Mouse (Mus musculus) intestine, embryonic 14.5 days (tissue): Measurements from ENCODE around the gene Osbpl3. TPM values are rescaled to one million over a fixed set of nuclear protein-coding genes. Genes with fewer than 3 reads are reported as not detected.

Experiments
- ATAC-seq: fragments of 200-750 bp; cut with Nextera tagmentation; replicated peaks from 2 replicates; pipeline ENCODE4 v1.8.0; 2017; ENCODE audit warnings: low read depth, moderate number of reproducible peaks, moderate TSS enrichment, moderate library complexity; ENCODE audit not compliant: low FRiP score, low TSS enrichment
- DNase-seq: peaks from one replicate; pipeline ENCODE4 v3.0.0-alpha.2; 2018; ENCODE audit warnings: low spot score
- H3K27ac ChIP-seq: fragments of 300-500 bp; sonication (generic); 2 replicates; pipeline ENCODE4 v1.5.1; 2014; ENCODE audit warnings: low read depth, mild to moderate bottlenecking, control low read depth
- H3K27me3 ChIP-seq: fragments of 300-500 bp; sonication (generic); replicated peaks from 2 replicates; pipeline ENCODE4 v1.6.1; 2014; ENCODE audit warnings: low read length, control low read depth; ENCODE audit not compliant: control insufficient read depth, insufficient read depth
- H3K36me3 ChIP-seq: fragments of 300-500 bp; sonication (generic); 2 replicates; pipeline ENCODE4 v1.6.1; 2014; ENCODE audit warnings: low read length, control low read depth; ENCODE audit not compliant: control insufficient read depth, insufficient read depth
- H3K4me1 ChIP-seq: fragments of 300-500 bp; sonication (generic); replicated peaks from 2 replicates; pipeline ENCODE4 v1.6.1; 2014; ENCODE audit warnings: low read length, control low read depth, mixed read lengths; ENCODE audit not compliant: control insufficient read depth, insufficient read depth
- H3K4me2 ChIP-seq: fragments of 300-500 bp; sonication (generic); 2 replicates; pipeline ENCODE4 v1.6.1; 2014; ENCODE audit warnings: low read length
- H3K4me3 ChIP-seq: fragments of 300-500 bp; sonication (generic); 2 replicates; pipeline ENCODE4 v1.5.1; 2014; ENCODE audit warnings: low read depth, low read length, control low read depth, mixed read lengths
- H3K9ac ChIP-seq: fragments of 300-500 bp; sonication (generic); 2 replicates; pipeline ENCODE4 v1.6.1; 2014; ENCODE audit warnings: mild to moderate bottlenecking, low read length
- H3K9me3 ChIP-seq: fragments of 300-500 bp; sonication (generic); 2 replicates; pipeline ENCODE4 v1.6.1; 2016; ENCODE audit warnings: low read length, control low read depth; ENCODE audit not compliant: control insufficient read depth
- WGBS: fragments of 180-500 bp; shearing (Covaris S2); extraction: QIAGEN DNeasy Blood & Tissue Kit; methylation state at CpG from one replicate; pipeline ENCODE4 v1.1.7; 2014; 5-methylcytosine and 5-hydroxymethylcytosine counted together
- polyA plus RNA-seq: library from polyadenylated mRNA; unstranded; fragments of >200 nt; fragmentation: Nextera tagmentation; extraction: Ambion mirVana; gene quantifications from 2 replicates; pipeline ENCODE4 v1.2.1, GENCODE M21; 2014

Osbpl3 gene
- polyA plus RNA-seq, 1 experiment from 2014 or later, result 10.1 TPM

GRCm38 (mm10) chr6:50286881-50287280 lies 169.1 kb downstream of the Osbpl3 start:
- Histone ChIP-seq H3K4me1 (no peaks in the 10 kb centered on the region), H3K4me2 (no peak overlapping the region), H3K4me3 (no peak overlapping the region), H3K27ac (no peak overlapping the region), H3K36me3 (no peaks in the 10 kb centered on the region), H3K9ac (no peak overlapping the region), H3K9me3 (no peaks in the 10 kb centered on the region), H3K27me3 (no peaks in the 10 kb centered on the region)
- no peak for DNase-seq
- WGBS, result 93% methylated on average over 3 of the region's 3 CpGs
- ATAC-seq, result no peak

DNA sequence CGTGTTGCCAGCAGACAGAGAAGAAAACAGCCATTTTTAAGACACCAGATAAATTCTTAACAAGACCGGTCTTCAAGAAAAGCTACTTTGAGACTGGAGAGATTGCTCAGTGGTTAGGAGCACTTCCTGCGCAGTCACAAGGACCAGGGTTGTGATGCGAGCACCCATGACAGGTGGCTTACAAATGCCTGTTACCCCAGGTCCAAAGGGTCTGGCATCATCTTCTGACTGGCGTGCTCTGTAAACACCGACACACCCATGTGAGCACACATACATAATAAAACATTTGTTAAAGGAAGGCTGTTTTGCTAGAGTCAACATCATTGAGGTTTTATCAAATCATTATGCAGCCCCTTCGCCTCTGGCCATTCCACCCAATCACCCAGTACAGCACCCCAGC lies 176.4 kb downstream of the Osbpl3 start:
- Histone ChIP-seq H3K9me3 (no peaks in the 10 kb centered on the region), H3K9ac (no peak overlapping the region), H3K4me3 (no peak overlapping the region), H3K4me1 (no peaks in the 10 kb centered on the region), H3K36me3 (no peaks in the 10 kb centered on the region), H3K27me3 (no peaks in the 10 kb centered on the region), H3K27ac (no peak overlapping the region), H3K4me2 (no peak overlapping the region)
- 81% methylated on average over 7 of the region's 7 CpGs for WGBS
- ATAC-seq, result no peak
- no peak for DNase-seq

DNA sequence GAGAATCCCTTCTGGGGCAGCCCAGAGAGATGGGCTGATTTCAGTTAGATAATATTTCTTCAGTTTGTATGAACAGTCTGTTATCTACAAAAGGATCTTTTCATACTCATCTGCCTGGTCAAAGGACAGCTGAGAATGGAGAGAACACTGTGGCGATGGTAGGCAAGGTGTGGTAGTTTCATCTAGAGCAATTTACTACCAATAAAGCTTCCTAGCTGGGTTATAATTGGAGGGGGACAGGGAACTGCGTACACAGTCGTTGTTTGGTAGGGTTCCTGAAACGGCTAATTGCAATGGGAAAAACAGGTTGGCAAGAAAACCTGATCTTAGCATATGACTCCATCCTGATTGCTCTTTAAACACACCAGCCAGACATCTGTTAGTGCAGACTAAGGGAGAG lies 182.1 kb downstream of the Osbpl3 start:
- 74% methylated on average over 4 of the region's 4 CpGs for WGBS
- H3K27me3 ChIP-seq, result no peaks in the 10 kb centered on the region
- ATAC-seq (no peak), DNase-seq (no peak)
- H3K4me3 ChIP-seq, result no peak overlapping the region
- H3K4me1 ChIP-seq, result no peaks in the 10 kb centered on the region
- no peak overlapping the region for H3K27ac ChIP-seq
- peaks cover 5% of the 10 kb centered on the region; the same call in 1 of the 2 replicates for H3K9me3 ChIP-seq
- H3K9ac ChIP-seq, result no peak overlapping the region
- H3K36me3 ChIP-seq, result no peaks in the 10 kb centered on the region
- no peak overlapping the region for H3K4me2 ChIP-seq

- no peak for DNase-seq
- Histone ChIP-seq H3K4me3 (no peak overlapping the region), H3K27me3 (no peaks in the 10 kb centered on the region), H3K36me3 (no peaks in the 10 kb centered on the region), H3K27ac (no peak overlapping the region), H3K4me2 (no peak overlapping the region), H3K9me3 (peaks cover 5% of the 10 kb centered on the region; the same call in 1 of the 2 replicates), H3K9ac (no peak overlapping the region), H3K4me1 (no peaks in the 10 kb centered on the region)
- WGBS, result 84% methylated on average over 1 of the region's 1 CpGs
- no peak for ATAC-seq
Observed at GRCm38 (mm10) chr6:50273416-50273815, 182.6 kb downstream of the Osbpl3 start.

GRCm38 (mm10) chr6:50263670-50264069 lies 192.3 kb downstream of the Osbpl3 start, which contains the start of gene Gsdme:
Gene Gsdme (minus strand): TSS chr6:50263862.
- Histone ChIP-seq H3K9ac (no peak within 1 kb of the TSS), H3K4me2 (no peak within 1 kb of the TSS), H3K4me1 (0 out of 2 replicates have a peak, but pooled peaks cover 5% of the 10 kb centered on the region), H3K36me3 (no peaks in the 10 kb centered on the region), H3K4me3 (no peak within 1 kb of the TSS), H3K27me3 (no peaks in the 10 kb centered on the region), H3K9me3 (no peaks in the 10 kb centered on the region), H3K27ac (no peak within 1 kb of the TSS)
- ATAC-seq (no peak), DNase-seq (no peak)
- WGBS, result 72% methylated on average over 6 of the region's 6 CpGs

DNA sequence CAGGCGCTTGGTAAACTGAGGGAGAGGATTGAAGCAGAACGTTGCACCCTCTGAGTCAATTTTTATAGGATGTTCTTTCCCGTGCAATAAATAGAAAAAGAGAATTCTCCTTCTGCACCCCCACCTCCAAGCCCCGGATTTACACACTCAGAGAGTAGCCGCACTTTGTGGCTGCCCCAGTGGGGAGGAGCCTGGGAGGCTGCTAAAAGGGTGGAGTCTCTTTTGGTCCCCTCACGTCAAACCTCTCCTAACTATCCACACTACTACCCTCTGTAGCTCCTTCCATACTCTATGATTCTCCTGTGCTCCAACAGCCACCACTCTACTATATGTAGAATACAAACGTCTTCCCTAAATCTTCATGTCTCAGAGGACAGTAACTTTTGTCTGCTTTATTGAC lies 193.7 kb downstream of the Osbpl3 start:
- Histone ChIP-seq H3K27ac (no peak overlapping the region), H3K9ac (no peak overlapping the region), H3K4me1 (0 out of 2 replicates have a peak, but pooled peaks cover 5% of the 10 kb centered on the region), H3K4me2 (peak overlapping the region; percentile 72), H3K36me3 (no peaks in the 10 kb centered on the region), H3K27me3 (no peaks in the 10 kb centered on the region), H3K4me3 (peak overlapping the region; percentile 48; the same call in 1 of the 2 replicates), H3K9me3 (no peaks in the 10 kb centered on the region)
- 28% methylated on average over 7 of the region's 7 CpGs for WGBS
- no peak for DNase-seq
- no peak for ATAC-seq

DNA sequence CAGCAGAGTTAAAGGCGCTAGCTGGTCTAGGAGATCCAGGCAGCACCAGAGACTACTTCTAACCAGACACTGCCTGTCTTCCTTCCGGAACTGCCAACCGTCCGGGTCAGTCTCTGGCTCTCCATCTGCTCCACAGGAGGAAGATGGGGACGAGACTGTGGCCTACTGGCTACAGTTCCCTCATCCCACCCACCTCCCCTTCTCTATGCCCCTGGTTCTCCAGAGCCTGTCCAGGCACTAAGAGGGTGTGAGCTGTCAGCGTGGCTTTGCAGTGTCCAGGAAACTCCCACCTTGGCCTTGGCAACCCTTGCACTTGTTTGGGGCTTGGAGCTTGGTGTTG lies 194.1 kb downstream of the Osbpl3 start:
- no peaks in the 10 kb centered on the region for H3K27me3 ChIP-seq
- no peak for DNase-seq
- whole genome bisulfite sequencing, result 2% methylated on average over 6 of the region's 6 CpGs
- no peaks in the 10 kb centered on the region for H3K9me3 ChIP-seq
- H3K9ac ChIP-seq, result peak overlapping the region; percentile 61
- H3K4me1 ChIP-seq, result 0 out of 2 replicates have a peak, but pooled peaks cover 5% of the 10 kb centered on the region
- H3K36me3 ChIP-seq, result no peaks in the 10 kb centered on the region
- ATAC-seq, result no peak; the same call in 1 of the 2 replicates
- peak overlapping the region; percentile 4; the same call in 1 of the 2 replicates for H3K27ac ChIP-seq
- peak overlapping the region; percentile 48 for H3K4me3 ChIP-seq
- peak overlapping the region; percentile 72 for H3K4me2 ChIP-seq

DNA sequence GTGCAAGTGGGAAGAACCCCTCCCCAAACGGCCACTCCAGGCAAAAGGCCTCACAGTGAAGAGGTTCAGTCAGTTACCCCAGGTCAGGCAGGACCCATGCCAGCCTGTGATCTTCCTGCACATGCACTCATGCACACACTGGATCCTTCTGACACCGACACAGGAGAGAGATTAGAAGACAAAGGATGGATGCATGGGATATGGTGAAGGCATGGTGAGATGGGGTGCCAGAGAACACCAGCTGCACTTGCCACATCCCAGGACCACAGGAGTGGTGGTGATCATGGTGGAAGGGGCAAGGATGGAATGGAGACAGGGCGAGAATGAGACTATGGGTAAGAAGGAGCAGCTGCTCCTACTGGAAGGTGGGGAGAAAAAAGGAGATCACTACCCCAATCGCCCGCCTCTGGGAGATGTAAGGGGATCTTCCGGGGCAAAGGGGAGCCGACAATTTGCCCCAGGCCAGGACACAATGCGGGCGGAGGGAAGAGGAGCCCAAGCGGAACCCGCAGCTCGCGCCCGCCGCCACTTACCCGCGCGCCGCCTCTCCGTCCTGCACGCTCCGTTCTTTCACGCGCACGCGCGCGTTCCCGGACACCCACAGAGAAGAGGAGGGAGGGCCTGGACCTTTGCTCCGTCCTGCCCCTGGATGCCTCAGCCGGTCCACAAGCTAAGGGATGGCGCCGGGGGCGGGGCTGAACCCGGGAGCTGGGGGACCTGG lies 194.6 kb downstream of the Osbpl3 start:
- 0 out of 2 replicates have a peak, but pooled peaks cover 5% of the 10 kb centered on the region for H3K4me1 ChIP-seq
- no peaks in the 10 kb centered on the region for H3K9me3 ChIP-seq
- ATAC-seq, result peak; percentile 90
- H3K9ac ChIP-seq, result peak overlapping the region; percentile 61
- H3K4me2 ChIP-seq, result peak overlapping the region; percentile 72
- DNase-seq, result peak; percentile 94
- H3K36me3 ChIP-seq, result no peaks in the 10 kb centered on the region
- WGBS, result 2% methylated on average over 32 of the region's 35 CpGs
- peak overlapping the region; percentile 4; the same call in 1 of the 2 replicates for H3K27ac ChIP-seq
- no peaks in the 10 kb centered on the region for H3K27me3 ChIP-seq
- H3K4me3 ChIP-seq, result peak overlapping the region; percentile 48

GRCm38 (mm10) chr6:50255356-50255755 lies 200.6 kb downstream of the Osbpl3 start:
- Histone ChIP-seq H3K36me3 (no peaks in the 10 kb centered on the region), H3K4me3 (no peak overlapping the region), H3K9me3 (no peaks in the 10 kb centered on the region), H3K9ac (no peak overlapping the region), H3K27me3 (no peaks in the 10 kb centered on the region), H3K4me2 (no peak overlapping the region), H3K27ac (no peak overlapping the region), H3K4me1 (no peaks in the 10 kb centered on the region; the same call in none of the 2 replicates)
- DNase-seq (no peak), ATAC-seq (no peak)
- 73% methylated on average over 5 of the region's 5 CpGs for WGBS
